Mouse (Mus musculus): Measurements from ENCODE around the gene B4galt4. TPM values are rescaled to one million over a fixed set of nuclear protein-coding genes. Genes with fewer than 3 reads are reported as not detected.
"Not testable (repeated sequence)": the region's sequence is repeated elsewhere in the genome, so short reads cannot be mapped to it uniquely, and the experiment has no call there.

Gene B4galt4
- polyA plus RNA-seq, 1 experiment from 2014 or later, result 24.7 TPM

- Histone ChIP-seq H3K4me3 (no peak overlapping the region), H3K27me3 (peaks cover 14% of the 10 kb centered on the region; the same call in 1 of the 2 replicates), H3K4me2 (replicated peaks) (no peak overlapping the region), H3K9ac (replicated peaks) (no peak overlapping the region), H3K36me3 (no peaks in the 10 kb centered on the region), H3K27ac (replicated peaks) (no peak overlapping the region), H3K9me3 (no peaks in the 10 kb centered on the region), H3K4me1 (no peaks in the 10 kb centered on the region)
- no peak for ATAC-seq (ENCODE audit: low FRiP score, low read depth)
- 68% methylated on average over 4 of the region's 4 CpGs for WGBS
Observed at GRCm38 (mm10) chr16:38711245-38711644, 30.8 kb upstream of the B4galt4 start.

- 0 out of 2 replicates have a peak, but pooled peaks have one; percentile 10 for ATAC-seq (ENCODE audit: low FRiP score, low read depth)
- peak overlapping the region; percentile 92 for H3K4me2 ChIP-seq (replicated peaks)
- 9% methylated on average over 12 of the region's 12 CpGs for WGBS
- no peaks in the 10 kb centered on the region for H3K36me3 ChIP-seq
- H3K4me3 ChIP-seq, result peak overlapping the region; percentile 64
- peaks cover 11% of the 10 kb centered on the region; the same call in 1 of the 2 replicates for H3K27me3 ChIP-seq
- H3K27ac ChIP-seq (replicated peaks), result no peak overlapping the region
- no peaks in the 10 kb centered on the region for H3K9me3 ChIP-seq
- no peaks in the 10 kb centered on the region for H3K4me1 ChIP-seq
- no peak overlapping the region for H3K9ac ChIP-seq (replicated peaks)
Observed at GRCm38 (mm10) chr16:38712105-38712504, 30.0 kb upstream of the B4galt4 start.

- peak within 1 kb of the TSS; percentile 75 for H3K27ac ChIP-seq (replicated peaks)
- H3K36me3 ChIP-seq, result no peaks in the 10 kb centered on the region
- peaks cover 8% of the 10 kb centered on the region; the same call in 1 of the 2 replicates for H3K27me3 ChIP-seq
- peak within 1 kb of the TSS; percentile 75 for H3K9ac ChIP-seq (replicated peaks)
- H3K4me2 ChIP-seq (replicated peaks), result peak within 1 kb of the TSS; percentile 92
- H3K4me3 ChIP-seq, result peak within 1 kb of the TSS; percentile 64
- no peaks in the 10 kb centered on the region for H3K9me3 ChIP-seq
- under 1% methylated on average over 73 of the region's 74 CpGs for WGBS
- no peaks in the 10 kb centered on the region for H3K4me1 ChIP-seq
- ATAC-seq (ENCODE audit: low FRiP score, low read depth), result peak; percentile 94
Observed at GRCm38 (mm10) chr16:38712581-38713403, 29.3 kb upstream of the B4galt4 start, which contains the start of gene Arhgap31. Gene Arhgap31, minus strand, starts transcription at chr16:38713274.

GRCm38 (mm10) chr16:38713404-38714258 is 28.4 kb upstream of the B4galt4 start:
- Histone ChIP-seq H3K27me3 (peaks cover 8% of the 10 kb centered on the region; the same call in 1 of the 2 replicates), H3K9me3 (no peaks in the 10 kb centered on the region), H3K4me3 (peak overlapping the region; percentile 64), H3K27ac (replicated peaks) (peak overlapping the region; percentile 75), H3K9ac (replicated peaks) (peak overlapping the region; percentile 75), H3K4me1 (no peaks in the 10 kb centered on the region), H3K4me2 (replicated peaks) (peak overlapping the region; percentile 92), H3K36me3 (no peaks in the 10 kb centered on the region)
- 31% methylated on average over 17 of the region's 17 CpGs for WGBS
- ATAC-seq (ENCODE audit: low FRiP score, low read depth), result peak; percentile 58; the same call in 1 of the 2 replicates

- H3K4me3 ChIP-seq; H3K27me3 ChIP-seq; H3K4me1 ChIP-seq; H3K27ac ChIP-seq (replicated peaks); H3K36me3 ChIP-seq; H3K9me3 ChIP-seq; ATAC-seq (ENCODE audit: low FRiP score, low read depth); H3K9ac ChIP-seq (replicated peaks): not testable (repeated sequence)
- H3K4me2 ChIP-seq (replicated peaks), result 0 out of 2 replicates have a peak overlapping the region, but pooled peaks have one; percentile 24
- 67% methylated on average over 11 of the region's 12 CpGs for WGBS
Observed at GRCm38 (mm10) chr16:38714259-38714526, 27.9 kb upstream of the B4galt4 start.

- Histone ChIP-seq H3K27ac (replicated peaks) (no peak overlapping the region), H3K9me3 (no peaks in the 10 kb centered on the region), H3K4me2 (replicated peaks) (no peak overlapping the region), H3K4me1 (no peaks in the 10 kb centered on the region), H3K36me3 (no peaks in the 10 kb centered on the region), H3K4me3 (no peak overlapping the region), H3K27me3 (no peaks in the 10 kb centered on the region), H3K9ac (replicated peaks) (no peak overlapping the region)
- ATAC-seq (ENCODE audit: low FRiP score, low read depth), result no peak
- 91% methylated on average over 9 of the region's 9 CpGs for WGBS
Observed at GRCm38 (mm10) chr16:38721377-38721776, 20.7 kb upstream of the B4galt4 start.

GRCm38 (mm10) chr16:38724256-38724655 is 17.8 kb upstream of the B4galt4 start:
- 86% methylated on average over 8 of the region's 8 CpGs for WGBS
- Histone ChIP-seq H3K4me1 (no peaks in the 10 kb centered on the region), H3K27ac (replicated peaks) (no peak overlapping the region)

GRCm38 (mm10) chr16:38724974-38725373 is 17.1 kb upstream of the B4galt4 start:
- H3K9ac ChIP-seq (replicated peaks), result no peak overlapping the region
- H3K36me3 ChIP-seq, result no peaks in the 10 kb centered on the region
- no peak overlapping the region for H3K27ac ChIP-seq (replicated peaks)
- WGBS, result 75% methylated on average over 13 of the region's 13 CpGs
- no peaks in the 10 kb centered on the region for H3K27me3 ChIP-seq
- no peak for ATAC-seq (ENCODE audit: low FRiP score, low read depth)
- H3K9me3 ChIP-seq, result no peaks in the 10 kb centered on the region
- H3K4me2 ChIP-seq (replicated peaks), result no peak overlapping the region
- H3K4me3 ChIP-seq, result no peak overlapping the region
- no peaks in the 10 kb centered on the region for H3K4me1 ChIP-seq

More at GRCm38 (mm10) chr16:38724256-38724655, 17.8 kb upstream of the B4galt4 start:
- Histone ChIP-seq H3K9me3 (no peaks in the 10 kb centered on the region), H3K4me2 (replicated peaks) (no peak overlapping the region), H3K27me3 (no peaks in the 10 kb centered on the region), H3K4me3 (no peak overlapping the region), H3K9ac (replicated peaks) (no peak overlapping the region), H3K36me3 (no peaks in the 10 kb centered on the region)
- ATAC-seq (ENCODE audit: low FRiP score, low read depth), result no peak

GRCm38 (mm10) chr16:38728576-38729132 is 13.4 kb upstream of the B4galt4 start:
- 93% methylated on average over 15 of the region's 15 CpGs for WGBS
- ATAC-seq (ENCODE audit: low FRiP score, low read depth), result no peak

GRCm38 (mm10) chr16:38729139-38729538 is 12.9 kb upstream of the B4galt4 start:
- no peaks in the 10 kb centered on the region for H3K4me1 ChIP-seq
- H3K4me3 ChIP-seq, result no peak overlapping the region
- ATAC-seq (ENCODE audit: low FRiP score, low read depth), result no peak
- no peaks in the 10 kb centered on the region for H3K9me3 ChIP-seq
- no peaks in the 10 kb centered on the region for H3K36me3 ChIP-seq
- H3K9ac ChIP-seq (replicated peaks), result no peak overlapping the region
- no peak overlapping the region for H3K4me2 ChIP-seq (replicated peaks)
- H3K27ac ChIP-seq (replicated peaks), result no peak overlapping the region
- no peaks in the 10 kb centered on the region for H3K27me3 ChIP-seq
- 81% methylated on average over 6 of the region's 6 CpGs for WGBS

More at GRCm38 (mm10) chr16:38728576-38729132, 13.4 kb upstream of the B4galt4 start:
- H3K4me3 ChIP-seq, result no peak overlapping the region
- no peaks in the 10 kb centered on the region for H3K36me3 ChIP-seq
- H3K27me3 ChIP-seq, result no peaks in the 10 kb centered on the region
- H3K4me1 ChIP-seq, result no peaks in the 10 kb centered on the region
- H3K27ac ChIP-seq (replicated peaks), result no peak overlapping the region
- H3K4me2 ChIP-seq (replicated peaks), result no peak overlapping the region
- H3K9me3 ChIP-seq, result no peaks in the 10 kb centered on the region
- no peak overlapping the region for H3K9ac ChIP-seq (replicated peaks)

- Histone ChIP-seq H3K4me3 (no peak overlapping the region), H3K27me3 (no peaks in the 10 kb centered on the region), H3K9ac (replicated peaks) (no peak overlapping the region), H3K36me3 (no peaks in the 10 kb centered on the region), H3K27ac (replicated peaks) (no peak overlapping the region), H3K9me3 (no peaks in the 10 kb centered on the region), H3K4me2 (replicated peaks) (no peak overlapping the region), H3K4me1 (no peaks in the 10 kb centered on the region)
- ATAC-seq (ENCODE audit: low FRiP score, low read depth), result no peak
- WGBS, result 68% methylated on average over 15 of the region's 15 CpGs
Observed at GRCm38 (mm10) chr16:38729610-38730288, 12.3 kb upstream of the B4galt4 start.

All from midbrain, embryonic 12.5 days (tissue).